Mouse (Mus musculus) kidney, adult 2 months (tissue): ENCODE measurements around the gene Rdh5. TPM values are rescaled to one million over a fixed set of nuclear protein-coding genes. Genes with fewer than 3 reads are reported as not detected.

Experiments used
- DNase-seq: peaks from one replicate; pipeline ENCODE4 v3.0.0; 2021
- H3K27ac ChIP-seq: fragments of 200-500 bp; 2 replicates; pipeline ENCODE4 v1.5.1; 2012; ENCODE audit warnings: low read depth, low read length, control low read depth, inconsistent platforms; ENCODE audit not compliant: insufficient read depth
- H3K27me3 ChIP-seq: fragments of 200-500 bp; replicated peaks from 2 replicates; pipeline ENCODE4 v1.6.1; 2012; ENCODE audit warnings: mild to moderate bottlenecking, moderate library complexity, low read length, inconsistent platforms; ENCODE audit not compliant: control insufficient read depth, insufficient read depth
- H3K36me3 ChIP-seq: fragments of 200-500 bp; 2 replicates; pipeline ENCODE4 v1.6.1; 2012; ENCODE audit warnings: mild to moderate bottlenecking, moderate library complexity, low read length, inconsistent platforms; ENCODE audit not compliant: control insufficient read depth, insufficient read depth
- H3K4me1 ChIP-seq: fragments of 200-500 bp; 2 replicates; pipeline ENCODE4 v1.6.1; 2011; ENCODE audit warnings: low read length; ENCODE audit not compliant: control insufficient read depth, insufficient read depth
- H3K4me3 ChIP-seq: fragments of 200-500 bp; 2 replicates; pipeline ENCODE4 v1.5.1; 2011; ENCODE audit warnings: mild to moderate bottlenecking, low read depth, low read length, control low read depth; ENCODE audit not compliant: insufficient read depth
- CTCF ChIP-seq: fragments of 200-500 bp; conservative IDR thresholded peaks from 2 replicates; pipeline ENCODE4 v1.5.1; 2011; ENCODE audit warnings: low read depth, mild to moderate bottlenecking, control low read depth, low read length, moderate library complexity, mixed read lengths; ENCODE audit not compliant: insufficient read depth, insufficient read length
- POLR2A ChIP-seq: fragments of 200-500 bp; IDR thresholded peaks from one replicate; pipeline ENCODE4 v1.6.1; 2011; ENCODE audit warnings: low read depth, low read length, control low read depth
- WGBS: fragments of 180-500 bp; shearing (Covaris S2); methylation state at CpG from one replicate; pipeline ENCODE4 v1.1.7; 2018; 5-methylcytosine and 5-hydroxymethylcytosine counted together
- polyA plus RNA-seq: library from polyadenylated mRNA; depleted of rRNA; stranded (reverse); fragments of >200 nt; gene quantifications from 2 replicates; pipeline ENCODE4 v1.2.3, GENCODE M21; 2012

Rdh5 gene
- polyA plus RNA-seq, 1 experiment, result 38.9 TPM

DNA sequence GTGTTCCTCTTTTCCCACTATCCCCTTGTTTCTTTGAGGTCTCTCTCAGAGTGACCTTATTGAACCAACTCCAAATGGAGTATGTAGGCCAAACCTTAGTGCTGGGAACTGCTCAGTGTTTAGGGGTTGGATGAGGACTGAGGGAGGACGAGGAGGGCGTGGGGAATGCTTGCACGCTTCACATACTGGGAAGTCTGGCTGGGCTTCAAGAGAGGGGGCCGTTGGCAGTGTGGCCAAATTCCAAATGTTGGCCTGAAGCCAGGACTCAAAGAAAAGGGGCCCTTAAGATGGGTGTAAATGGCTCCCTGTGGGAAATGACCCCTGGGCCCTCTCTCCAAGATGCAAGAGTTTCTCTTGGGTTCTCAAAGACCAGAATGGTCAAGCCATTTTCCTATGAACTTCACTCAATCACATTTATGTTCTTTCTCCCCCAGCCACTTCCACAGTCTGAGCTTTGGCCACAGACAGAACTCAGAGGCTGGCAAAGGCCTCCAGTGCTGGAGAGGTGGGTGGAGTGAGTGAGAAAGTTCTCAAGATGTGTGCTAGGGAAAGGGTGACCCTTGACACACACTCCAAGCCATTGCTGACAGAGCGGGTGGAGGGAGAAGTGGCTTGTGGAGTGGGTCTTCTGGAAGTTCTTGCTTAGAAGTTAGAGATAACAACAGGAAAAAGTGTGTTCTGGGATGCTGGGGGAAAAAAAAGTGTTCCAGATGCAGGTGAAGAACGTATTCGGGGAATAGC, 7.1 kb upstream of the Rdh5 start:
- H3K36me3 ChIP-seq, result no peaks in the 10 kb centered on the region
- H3K4me3 ChIP-seq, result no peak overlapping the region
- 65% methylated on average over 7 of the region's 7 CpGs for WGBS
- TF ChIP-seq CTCF (no peak), POLR2A (no peak)
- DNase-seq, result peak; percentile 64
- no peaks in the 10 kb centered on the region for H3K27me3 ChIP-seq
- peaks cover 6% of the 10 kb centered on the region; the same call in 1 of the 2 replicates for H3K4me1 ChIP-seq
- H3K27ac ChIP-seq, result no peak overlapping the region

DNA sequence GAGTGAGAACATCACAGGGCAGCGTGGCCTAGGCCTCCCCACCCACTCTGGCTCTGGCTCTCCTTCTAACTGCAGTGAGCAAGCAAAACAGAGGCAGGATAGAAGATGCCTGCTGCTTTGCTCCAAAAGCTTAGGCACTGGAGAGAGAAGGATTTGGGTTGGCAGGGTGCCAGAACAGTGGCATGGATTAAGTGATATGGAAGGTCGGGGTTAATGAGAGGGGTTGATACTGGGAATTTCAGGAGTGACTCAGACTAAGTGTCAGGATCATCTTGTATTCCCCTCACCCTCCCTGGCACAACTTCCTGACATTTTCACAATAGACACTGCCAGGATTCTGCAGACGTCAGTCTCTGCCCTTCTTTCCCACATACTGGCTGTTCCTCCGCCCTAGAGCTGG, 5.7 kb upstream of the Rdh5 start:
- DNase-seq, result no peak
- no peak overlapping the region for H3K4me3 ChIP-seq
- 61% methylated on average over 4 of the region's 4 CpGs for WGBS
- no peaks in the 10 kb centered on the region for H3K36me3 ChIP-seq
- TF ChIP-seq POLR2A (no peak), CTCF (no peak)
- H3K27me3 ChIP-seq, result no peaks in the 10 kb centered on the region
- no peak overlapping the region for H3K27ac ChIP-seq
- H3K4me1 ChIP-seq, result peaks cover 9% of the 10 kb centered on the region; the same call in 1 of the 2 replicates

DNA sequence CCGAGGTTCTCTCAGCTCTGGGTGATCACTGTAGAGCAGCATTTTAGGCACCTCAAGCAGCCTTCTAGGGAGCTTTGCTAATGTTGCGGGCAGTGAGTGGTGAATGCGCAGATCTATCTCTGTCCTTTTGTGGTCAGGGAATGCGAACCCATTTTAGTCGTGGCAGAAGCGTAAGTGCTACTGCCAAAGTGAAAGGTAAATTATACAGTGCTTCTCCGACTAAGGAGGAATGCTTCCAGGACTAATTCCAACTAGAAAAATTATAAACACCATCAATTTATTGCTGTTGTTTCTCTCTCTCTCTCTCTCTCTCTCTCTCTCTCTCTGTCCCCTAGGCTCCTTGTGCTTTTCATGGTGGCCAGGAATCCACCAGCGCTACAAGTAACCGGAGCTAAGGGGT, 1.2 kb upstream of the Rdh5 start, which contains the start of gene Bloc1s1:
Bloc1s1 (minus strand) TSS at position 101 of the 400 bp plus-strand sequence.
- WGBS, result 52% methylated on average over 9 of the region's 9 CpGs
- Histone ChIP-seq H3K27me3 (no peaks in the 10 kb centered on the region), H3K4me3 (peak within 1 kb of the TSS; percentile 65), H3K4me1 (peaks cover 38% of the 10 kb centered on the region), H3K27ac (peak within 1 kb of the TSS; percentile 98), H3K36me3 (no peaks in the 10 kb centered on the region)
- DNase-seq, result no peak
- TF ChIP-seq CTCF, result no peak
- TF ChIP-seq POLR2A, result no peak

DNA sequence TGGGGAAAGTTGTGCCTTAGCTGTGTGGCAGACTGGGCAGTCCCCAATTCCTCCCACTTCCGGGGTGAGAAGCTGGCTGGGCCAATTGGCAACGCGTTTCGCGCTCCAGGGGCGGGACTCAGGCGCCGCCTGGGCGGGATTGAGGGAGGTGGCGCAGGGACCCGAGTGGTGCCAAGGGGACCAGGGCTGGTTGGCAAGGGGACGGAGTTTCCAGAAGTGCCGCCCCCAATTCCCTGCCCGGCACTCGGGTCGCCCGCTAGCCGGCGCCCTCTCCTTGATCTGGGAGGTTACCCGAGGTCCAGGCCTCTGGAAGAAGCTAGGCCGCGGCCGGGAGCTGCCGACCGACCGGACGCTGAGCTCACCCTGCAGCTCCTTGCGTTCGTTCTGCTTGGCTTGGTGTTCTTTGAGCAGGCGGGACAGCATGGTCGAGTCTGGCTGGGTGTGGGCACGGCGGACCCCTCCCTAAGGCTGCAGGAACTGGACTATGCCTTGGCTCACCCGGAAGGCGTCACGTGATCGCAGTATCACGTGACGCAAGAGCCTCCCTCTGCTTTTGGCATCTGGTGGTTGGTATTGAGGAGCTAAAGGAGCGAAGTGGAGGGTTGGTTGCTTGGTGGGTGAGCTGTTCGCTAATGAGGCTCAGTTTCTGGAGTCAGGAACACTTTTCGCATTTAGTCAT, 464 bp upstream of the Rdh5 start:
- DNase-seq, result peak; percentile 98
- Histone ChIP-seq H3K4me1 (peaks cover 43% of the 10 kb centered on the region), H3K27ac (peak overlapping the region; percentile 98), H3K36me3 (no peaks in the 10 kb centered on the region), H3K4me3 (peak overlapping the region; percentile 65), H3K27me3 (no peaks in the 10 kb centered on the region)
- TF ChIP-seq CTCF (0 out of 2 replicates have a peak, but pooled peaks have one; percentile 26), POLR2A (peak; percentile 58)
- WGBS, result under 1% methylated on average over 42 of the region's 42 CpGs

DNA sequence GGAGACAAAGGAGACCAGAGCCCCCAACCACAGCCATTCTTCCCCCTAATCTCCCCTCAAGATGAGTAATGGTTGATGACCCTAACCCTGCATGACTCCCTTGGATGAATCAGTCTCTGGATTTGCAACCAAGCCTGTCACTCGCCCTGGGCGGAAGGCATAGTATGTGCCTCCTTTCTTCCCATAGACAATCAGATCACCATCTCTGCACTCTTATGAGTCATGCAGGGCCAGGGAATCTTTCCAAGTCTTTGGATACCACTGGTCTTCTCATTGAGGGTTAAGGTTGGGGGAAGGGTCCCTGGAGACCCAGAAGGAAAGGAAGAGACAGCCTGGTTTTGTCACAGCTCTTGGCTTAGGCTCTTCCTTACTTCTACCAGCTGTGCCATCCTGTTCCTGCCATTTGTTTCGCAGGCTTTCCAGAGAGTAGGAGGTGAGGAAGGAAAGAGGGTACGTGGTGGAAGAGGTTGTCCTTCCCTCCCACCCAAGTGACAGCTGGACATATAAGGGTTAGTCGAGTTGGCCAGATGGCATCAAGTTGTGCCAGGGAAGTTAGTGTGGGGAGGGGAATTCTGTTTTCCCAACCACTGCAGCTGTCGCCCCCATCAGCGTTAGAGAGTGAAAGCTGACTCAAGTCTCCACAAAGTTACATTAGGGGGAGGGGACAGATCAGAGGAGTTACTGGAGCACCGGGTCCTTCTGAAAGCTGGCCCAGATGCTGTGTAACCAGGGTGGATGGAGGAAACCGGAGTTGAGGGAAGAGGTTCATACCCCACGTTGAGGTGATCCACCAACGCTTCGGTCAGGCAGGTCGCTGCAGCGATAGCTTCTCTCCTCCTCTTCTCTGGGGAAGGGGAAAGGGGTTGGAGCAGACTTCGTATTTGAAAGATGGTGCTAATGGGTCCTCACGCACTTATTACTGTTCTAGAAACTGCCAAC, 536 bp downstream of the Rdh5 start:
- Histone ChIP-seq H3K4me3 (peak overlapping the region; percentile 65), H3K4me1 (peaks cover 45% of the 10 kb centered on the region), H3K27me3 (no peaks in the 10 kb centered on the region), H3K27ac (peak overlapping the region; percentile 49), H3K36me3 (no peaks in the 10 kb centered on the region)
- no peak for DNase-seq
- TF ChIP-seq CTCF (no peak), POLR2A (no peak)
- WGBS, result 53% methylated on average over 16 of the region's 16 CpGs

DNA sequence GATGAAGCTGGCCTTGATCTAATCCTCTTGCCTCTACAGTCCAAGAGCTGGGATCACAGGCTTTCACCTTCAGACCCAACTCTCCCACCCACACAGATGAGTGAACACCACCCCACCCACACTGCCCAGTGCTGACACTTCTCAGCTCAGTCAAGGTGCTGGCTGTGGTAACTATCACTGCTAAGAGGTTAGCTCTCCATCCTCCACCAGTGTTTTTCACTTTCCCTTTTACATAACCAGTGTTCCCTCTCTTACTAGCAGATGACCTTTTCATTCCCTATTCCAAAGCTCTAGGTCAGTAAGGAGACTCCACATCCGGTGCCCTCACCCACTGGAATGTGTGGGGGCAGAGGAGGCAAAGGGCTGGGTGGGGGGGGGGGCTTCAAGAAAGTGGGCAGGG, 1.4 kb downstream of the Rdh5 start:
- H3K4me1 ChIP-seq, result peaks cover 45% of the 10 kb centered on the region
- H3K27ac ChIP-seq, result peak overlapping the region; percentile 75
- WGBS, result 15% methylated on average over 1 of the region's 1 CpGs
- H3K36me3 ChIP-seq, result no peaks in the 10 kb centered on the region
- no peak for TF ChIP-seq POLR2A
- TF ChIP-seq CTCF, result no peak
- DNase-seq, result no peak
- H3K27me3 ChIP-seq, result no peaks in the 10 kb centered on the region
- H3K4me3 ChIP-seq, result no peak overlapping the region

DNA sequence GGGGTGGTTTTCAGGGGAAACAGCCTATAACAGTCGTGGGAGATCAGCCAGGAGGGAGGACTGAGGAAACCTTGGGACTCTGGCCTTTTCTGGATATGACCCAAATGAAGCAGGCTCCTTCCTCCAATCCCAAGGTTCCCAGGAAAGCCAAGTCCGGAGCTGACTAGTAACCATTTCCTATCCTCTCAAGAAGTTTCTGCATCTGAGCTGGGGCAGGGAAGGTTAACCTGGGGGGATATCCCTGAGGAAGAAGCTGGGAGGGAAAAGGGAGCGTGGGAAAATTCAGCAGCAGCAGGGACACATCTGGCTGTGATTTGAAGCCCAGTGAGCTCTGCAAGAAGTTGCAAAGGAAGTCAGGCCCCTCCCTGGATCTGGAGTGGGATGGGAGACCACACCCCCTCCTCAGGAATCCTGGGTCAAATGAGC, 1.9 kb downstream of the Rdh5 start:
- Histone ChIP-seq H3K27me3 (no peaks in the 10 kb centered on the region), H3K4me3 (no peak overlapping the region), H3K36me3 (no peaks in the 10 kb centered on the region), H3K4me1 (peaks cover 45% of the 10 kb centered on the region), H3K27ac (peak overlapping the region; percentile 75)
- TF ChIP-seq CTCF (no peak), POLR2A (no peak)
- peak; percentile 82 for DNase-seq
- 38% methylated on average over 3 of the region's 3 CpGs for WGBS
